Mouse (Mus musculus) limb, embryonic 10.5 days (tissue): Measurements from ENCODE around the gene Cacnb4. TPM values are rescaled to one million over a fixed set of nuclear protein-coding genes. Genes with fewer than 3 reads are reported as not detected.

ENCODE experiments used
- DNase-seq: peaks from one replicate; pipeline ENCODE4 v3.0.0-alpha.2; 2017; ENCODE audit warnings: low spot score
- H3K27ac ChIP-seq: fragments of 300-500 bp; sonication (generic); 2 replicates; pipeline ENCODE4 v1.5.1; 2016; ENCODE audit warnings: mild to moderate bottlenecking
- H3K27me3 ChIP-seq: fragments of 300-500 bp; sonication (generic); 2 replicates; pipeline ENCODE4 v1.6.1; 2016; ENCODE audit warnings: low read depth, mild to moderate bottlenecking; ENCODE audit not compliant: poor library complexity, severe bottlenecking
- H3K36me3 ChIP-seq: fragments of 300-500 bp; sonication (generic); 2 replicates; pipeline ENCODE4 v1.6.1; 2016; ENCODE audit warnings: mild to moderate bottlenecking, moderate library complexity
- H3K4me1 ChIP-seq: fragments of 300-500 bp; sonication (generic); 2 replicates; pipeline ENCODE4 v1.6.1; 2016
- H3K4me3 ChIP-seq: fragments of 300-500 bp; sonication (generic); 2 replicates; pipeline ENCODE4 v1.5.1; 2016; ENCODE audit warnings: mild to moderate bottlenecking, moderate library complexity
- H3K9me3 ChIP-seq: fragments of 300-500 bp; sonication (generic); replicated peaks from 2 replicates; pipeline ENCODE4 v1.6.1; 2016; ENCODE audit warnings: mild to moderate bottlenecking
- WGBS: fragments of 180-500 bp; shearing (Covaris S2); methylation state at CpG from one replicate; pipeline ENCODE4 v1.1.7; 2016; 5-methylcytosine and 5-hydroxymethylcytosine counted together
- polyA plus RNA-seq: library from polyadenylated mRNA; unstranded; fragments of >200 nt; fragmentation: Nextera tagmentation; extraction: Ambion mirVana; gene quantifications from 2 replicates; pipeline ENCODE4 v1.2.1, GENCODE M21; 2016

Cacnb4 gene
- polyA plus RNA-seq, 1 experiment from 2014 or later, result 0.56 TPM

GRCm38 (mm10) chr2:52389975-52390374, 286.7 kb downstream of the Cacnb4 start:
- no peak for DNase-seq
- Histone ChIP-seq H3K4me1 (peaks cover 5% of the 10 kb centered on the region), H3K27me3 (no peaks in the 10 kb centered on the region), H3K27ac (no peak overlapping the region), H3K9me3 (no peaks in the 10 kb centered on the region), H3K36me3 (no peaks in the 10 kb centered on the region), H3K4me3 (no peak overlapping the region)
- WGBS, result 83% methylated on average over 3 of the region's 3 CpGs

DNA sequence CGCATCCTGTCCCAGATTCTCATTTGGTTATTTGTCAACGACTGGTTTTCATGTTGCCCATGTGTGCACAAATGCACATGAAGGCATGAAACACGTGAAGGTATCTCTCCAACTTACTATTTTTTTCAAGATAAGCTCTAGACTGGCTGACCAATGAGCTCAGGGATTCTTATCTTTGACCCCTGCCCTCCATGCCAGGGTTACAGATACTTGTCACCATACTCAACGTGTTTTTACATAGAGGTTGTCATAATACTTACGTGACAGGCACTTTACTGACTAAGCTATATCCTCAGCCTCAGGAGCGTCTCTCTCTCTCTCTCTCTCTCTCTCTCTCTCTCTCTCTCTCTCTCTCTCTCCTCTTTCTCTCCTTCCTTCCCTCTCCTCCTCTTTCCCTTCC, 290.2 kb downstream of the Cacnb4 start:
- DNase-seq, result no peak
- Histone ChIP-seq H3K27ac (no peak overlapping the region), H3K4me1 (peaks cover 5% of the 10 kb centered on the region), H3K9me3 (no peaks in the 10 kb centered on the region), H3K27me3 (no peaks in the 10 kb centered on the region), H3K36me3 (no peaks in the 10 kb centered on the region), H3K4me3 (no peak overlapping the region)
- 80% methylated on average over 6 of the region's 6 CpGs for WGBS

DNA sequence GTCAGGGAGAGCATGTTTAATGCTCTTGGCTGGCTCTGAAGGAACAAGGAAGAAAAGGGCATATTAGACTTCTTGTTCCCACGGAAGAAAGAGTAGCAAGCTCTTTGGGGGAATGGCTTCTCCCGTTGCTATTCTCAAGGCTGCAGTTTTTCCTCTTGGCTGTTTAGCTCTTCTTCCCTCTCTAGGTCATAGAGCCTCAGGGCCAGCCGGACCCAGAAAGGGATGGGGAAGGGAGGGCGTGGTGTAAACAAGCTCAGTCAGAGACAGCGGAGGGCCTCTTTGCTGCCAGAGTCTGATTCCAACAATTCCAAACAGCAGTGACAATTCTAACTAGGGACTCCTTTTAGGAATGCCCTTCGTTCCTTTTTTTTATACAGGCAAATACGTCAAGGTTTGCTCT, 290.6 kb downstream of the Cacnb4 start:
- peaks cover 5% of the 10 kb centered on the region for H3K4me1 ChIP-seq
- no peak for DNase-seq
- no peaks in the 10 kb centered on the region for H3K27me3 ChIP-seq
- H3K4me3 ChIP-seq, result no peak overlapping the region
- 48% methylated on average over 7 of the region's 7 CpGs for WGBS
- H3K27ac ChIP-seq, result no peak overlapping the region
- H3K9me3 ChIP-seq, result no peaks in the 10 kb centered on the region
- H3K36me3 ChIP-seq, result no peaks in the 10 kb centered on the region

GRCm38 (mm10) chr2:52378848-52379261, 297.8 kb downstream of the Cacnb4 start:
- Histone ChIP-seq H3K27me3 (no peaks in the 10 kb centered on the region), H3K27ac (no peak overlapping the region), H3K4me1 (no peaks in the 10 kb centered on the region), H3K36me3 (no peaks in the 10 kb centered on the region), H3K9me3 (no peaks in the 10 kb centered on the region), H3K4me3 (no peak overlapping the region)
- WGBS, result 65% methylated on average over 10 of the region's 10 CpGs
- peak; percentile 14 for DNase-seq

DNA sequence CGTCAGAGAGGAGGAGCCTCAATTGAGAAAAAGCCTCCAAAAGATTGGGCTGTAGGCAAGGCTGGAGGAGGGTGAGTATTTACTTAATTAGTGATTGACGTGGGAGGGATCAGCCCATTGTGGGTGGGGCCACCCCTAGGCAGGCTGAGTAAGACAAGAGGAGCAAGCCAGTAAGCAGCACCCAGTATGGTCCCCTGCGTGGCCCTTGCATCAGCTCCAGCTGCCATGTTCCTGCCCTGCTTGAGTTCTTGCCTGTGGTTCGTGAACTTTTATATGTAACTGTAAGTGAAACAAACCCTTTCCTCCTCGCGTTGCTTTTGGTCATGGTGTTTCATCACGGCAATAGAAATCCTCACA, 298.2 kb downstream of the Cacnb4 start, which contains the start of gene Neb:
Gene Neb, minus strand, starts transcription at position 27 of the 357 bp plus-strand sequence.
- Histone ChIP-seq H3K4me1 (no peaks in the 10 kb centered on the region), H3K27me3 (no peaks in the 10 kb centered on the region), H3K27ac (no peak within 1 kb of the TSS), H3K4me3 (no peak within 1 kb of the TSS), H3K9me3 (no peaks in the 10 kb centered on the region), H3K36me3 (no peaks in the 10 kb centered on the region)
- 50% methylated on average over 7 of the region's 7 CpGs for WGBS
- peak; percentile 28 for DNase-seq

Other genes with a start within 250 kb of the Cacnb4 start
- gene Stam2, start 65.5 kb upstream of the Cacnb4 start, polyA plus RNA-seq, result 28.1 and 29.8 TPM in 2 replicates
- gene Fmnl2, start 181.0 kb upstream of the Cacnb4 start, polyA plus RNA-seq, result 6.2 and 7.9 TPM in 2 replicates